Mouse (Mus musculus): Measurements from ENCODE around the gene Cars. TPM values are rescaled to one million over a fixed set of nuclear protein-coding genes. Genes with fewer than 3 reads are reported as not detected.
"Not testable (repeated sequence)": the region's sequence is repeated elsewhere in the genome, so short reads cannot be mapped to it uniquely, and the experiment has no call there.

The Cars gene
- 57.6 and 62.7 TPM in 2 replicates for polyA plus RNA-seq (2015; fragmentation: Nextera tagmentation; extraction: Ambion mirVana)

GRCm38 (mm10) chr7:143599428-143600230 is at the start of gene Cars:
Gene Cars, minus strand, starts transcription at chr7:143600090.
- peak within 1 kb of the TSS; percentile 77 for H3K4me3 ChIP-seq (replicated peaks)
- H3K4me1 ChIP-seq (replicated peaks) = peaks cover 20% of the 10 kb centered on the region
- 0 out of 2 replicates have a peak within 1 kb of the TSS, but pooled peaks have one; percentile 45 for H3K27ac ChIP-seq
- no peaks in the 10 kb centered on the region for H3K9me3 ChIP-seq
- 2% methylated on average over 35 of the region's 35 CpGs for WGBS
- peak; percentile 99 for ATAC-seq
- H3K9ac ChIP-seq = peak within 1 kb of the TSS; percentile 77
- H3K36me3 ChIP-seq = 0 out of 2 replicates have a peak, but pooled peaks cover 2% of the 10 kb centered on the region
- peak within 1 kb of the TSS; percentile 82 for H3K4me2 ChIP-seq (replicated peaks)
- H3K27me3 ChIP-seq (replicated peaks) = no peaks in the 10 kb centered on the region

GRCm38 (mm10) chr7:143649034-143649768 is 49.3 kb upstream of the Cars start, which contains the start of gene Tnfrsf22:
Gene Tnfrsf22, minus strand, starts transcription at chr7:143649661.
- Histone ChIP-seq H3K9ac (peak within 1 kb of the TSS; percentile 63), H3K4me1 (replicated peaks) (no peaks in the 10 kb centered on the region)

GRCm38 (mm10) chr7:143643949-143644348 is 44.1 kb upstream of the Cars start:
- H3K9me3 ChIP-seq; H3K4me3 ChIP-seq (replicated peaks); ATAC-seq; H3K36me3 ChIP-seq; H3K4me2 ChIP-seq (replicated peaks); H3K27ac ChIP-seq; H3K27me3 ChIP-seq (replicated peaks); H3K4me1 ChIP-seq (replicated peaks); H3K9ac ChIP-seq: not testable (repeated sequence)
- 88% methylated on average over 2 of the region's 2 CpGs for WGBS

More at GRCm38 (mm10) chr7:143649034-143649768, 49.3 kb upstream of the Cars start, which contains the start of gene Tnfrsf22:
- Histone ChIP-seq H3K27me3 (replicated peaks) (no peaks in the 10 kb centered on the region), H3K27ac (no peak within 1 kb of the TSS), H3K36me3 (no peaks in the 10 kb centered on the region), H3K4me2 (replicated peaks) (peak within 1 kb of the TSS; percentile 96), H3K9me3 (no peaks in the 10 kb centered on the region), H3K4me3 (replicated peaks) (peak within 1 kb of the TSS; percentile 71)
- 3% methylated on average over 39 of the region's 39 CpGs for WGBS
- ATAC-seq = peak; percentile 99

- no peaks in the 10 kb centered on the region for H3K9me3 ChIP-seq
- H3K4me1 ChIP-seq (replicated peaks) = no peaks in the 10 kb centered on the region
- no peak overlapping the region for H3K27ac ChIP-seq
- 97% methylated on average over 1 of the region's 1 CpGs for WGBS
- no peak overlapping the region for H3K9ac ChIP-seq
- ATAC-seq = no peak
- H3K4me3 ChIP-seq (replicated peaks) = no peak overlapping the region
- H3K36me3 ChIP-seq = no peaks in the 10 kb centered on the region
- H3K27me3 ChIP-seq (replicated peaks) = no peaks in the 10 kb centered on the region
- no peak overlapping the region for H3K4me2 ChIP-seq (replicated peaks)
Measured at GRCm38 (mm10) chr7:143636674-143637073, 36.8 kb upstream of the Cars start.

- ATAC-seq = no peak
- Histone ChIP-seq H3K9me3 (no peaks in the 10 kb centered on the region), H3K9ac (no peak overlapping the region), H3K4me2 (replicated peaks) (no peak overlapping the region), H3K4me3 (replicated peaks) (no peak overlapping the region), H3K4me1 (replicated peaks) (no peaks in the 10 kb centered on the region), H3K27ac (no peak overlapping the region), H3K36me3 (no peaks in the 10 kb centered on the region), H3K27me3 (replicated peaks) (no peaks in the 10 kb centered on the region)
- 62% methylated on average over 2 of the region's 2 CpGs for WGBS
Measured at GRCm38 (mm10) chr7:143631503-143631902, 31.6 kb upstream of the Cars start.

- Histone ChIP-seq H3K4me3 (replicated peaks) (no peak overlapping the region), H3K9ac (no peak overlapping the region), H3K4me2 (replicated peaks) (no peak overlapping the region), H3K4me1 (replicated peaks) (no peaks in the 10 kb centered on the region), H3K36me3 (no peaks in the 10 kb centered on the region), H3K9me3 (no peaks in the 10 kb centered on the region), H3K27me3 (replicated peaks) (no peaks in the 10 kb centered on the region), H3K27ac (no peak overlapping the region)
- 25% methylated on average over 1 of the region's 1 CpGs for WGBS
- ATAC-seq = no peak
Measured at GRCm38 (mm10) chr7:143629501-143629900, 29.6 kb upstream of the Cars start.

GRCm38 (mm10) chr7:143628540-143628939 is 28.6 kb upstream of the Cars start, which contains the start of gene Tnfrsf26:
Gene Tnfrsf26, minus strand, starts transcription at chr7:143628722.
- Histone ChIP-seq H3K4me3 (replicated peaks) (no peak within 1 kb of the TSS), H3K36me3 (no peaks in the 10 kb centered on the region), H3K9ac (no peak within 1 kb of the TSS), H3K9me3 (no peaks in the 10 kb centered on the region), H3K4me2 (replicated peaks) (no peak within 1 kb of the TSS), H3K4me1 (replicated peaks) (no peaks in the 10 kb centered on the region), H3K27ac (no peak within 1 kb of the TSS), H3K27me3 (replicated peaks) (no peaks in the 10 kb centered on the region)
- no peak for ATAC-seq
- WGBS = 88% methylated on average over 1 of the region's 1 CpGs

- Histone ChIP-seq H3K36me3 (no peaks in the 10 kb centered on the region), H3K4me1 (replicated peaks) (no peaks in the 10 kb centered on the region), H3K4me2 (replicated peaks) (no peak overlapping the region), H3K27ac (no peak overlapping the region), H3K27me3 (replicated peaks) (no peaks in the 10 kb centered on the region), H3K4me3 (replicated peaks) (no peak overlapping the region), H3K9ac (no peak overlapping the region), H3K9me3 (no peaks in the 10 kb centered on the region)
- no peak for ATAC-seq
- WGBS = 60% methylated on average over 10 of the region's 10 CpGs
Measured at GRCm38 (mm10) chr7:143627555-143628286, 27.8 kb upstream of the Cars start.

GRCm38 (mm10) chr7:143626178-143626577 is 26.3 kb upstream of the Cars start:
- no peak overlapping the region for H3K4me3 ChIP-seq (replicated peaks)
- no peak overlapping the region for H3K27ac ChIP-seq
- WGBS = 60% methylated on average over 2 of the region's 2 CpGs
- H3K4me2 ChIP-seq (replicated peaks) = no peak overlapping the region
- no peaks in the 10 kb centered on the region for H3K4me1 ChIP-seq (replicated peaks)
- no peaks in the 10 kb centered on the region for H3K36me3 ChIP-seq
- no peaks in the 10 kb centered on the region for H3K9me3 ChIP-seq
- no peaks in the 10 kb centered on the region for H3K27me3 ChIP-seq (replicated peaks)
- ATAC-seq = no peak
- H3K9ac ChIP-seq = no peak overlapping the region

GRCm38 (mm10) chr7:143625151-143625550 is 25.3 kb upstream of the Cars start:
- Histone ChIP-seq H3K36me3 (no peaks in the 10 kb centered on the region), H3K4me2 (replicated peaks) (no peak overlapping the region), H3K27ac (no peak overlapping the region), H3K4me1 (replicated peaks) (no peaks in the 10 kb centered on the region), H3K9me3 (no peaks in the 10 kb centered on the region), H3K4me3 (replicated peaks) (no peak overlapping the region), H3K9ac (no peak overlapping the region), H3K27me3 (replicated peaks) (no peaks in the 10 kb centered on the region)
- WGBS = 70% methylated on average over 5 of the region's 5 CpGs
- no peak for ATAC-seq

GRCm38 (mm10) chr7:143624561-143624960 is 24.7 kb upstream of the Cars start:
- Histone ChIP-seq H3K4me3 (replicated peaks) (no peak overlapping the region), H3K27ac (no peak overlapping the region), H3K27me3 (replicated peaks) (no peaks in the 10 kb centered on the region), H3K9ac (no peak overlapping the region), H3K4me1 (replicated peaks) (no peaks in the 10 kb centered on the region), H3K9me3 (no peaks in the 10 kb centered on the region), H3K36me3 (no peaks in the 10 kb centered on the region), H3K4me2 (replicated peaks) (no peak overlapping the region)
- no peak for ATAC-seq
- 75% methylated on average over 3 of the region's 3 CpGs for WGBS

GRCm38 (mm10) chr7:143620951-143621350 is 21.1 kb upstream of the Cars start:
- Histone ChIP-seq H3K9ac (no peak overlapping the region), H3K4me1 (replicated peaks) (no peaks in the 10 kb centered on the region), H3K36me3 (no peaks in the 10 kb centered on the region), H3K27me3 (replicated peaks) (no peaks in the 10 kb centered on the region), H3K9me3 (no peaks in the 10 kb centered on the region), H3K4me2 (replicated peaks) (no peak overlapping the region), H3K27ac (no peak overlapping the region), H3K4me3 (replicated peaks) (no peak overlapping the region)
- WGBS = 42% methylated on average over 1 of the region's 1 CpGs
- ATAC-seq = no peak

Data from intestine, embryonic 15.5 days (tissue).